Mouse (Mus musculus) ES-Bruce4 (cell line): Measurements from ENCODE around the gene Vps11. TPM values are rescaled to one million over a fixed set of nuclear protein-coding genes. Genes with fewer than 3 reads are reported as not detected.
"Not testable (repeated sequence)": the region's sequence is repeated elsewhere in the genome, so short reads cannot be mapped to it uniquely, and the experiment has no call there.

ENCODE experiments used
- H3K27ac ChIP-seq: 2 replicates; pipeline ENCODE4 v1.5.1; 2012; ENCODE audit warnings: low read length, inconsistent platforms; ENCODE audit not compliant: insufficient read depth
- H3K27me3 ChIP-seq: 2 replicates; pipeline ENCODE4 v1.6.1; 2012; ENCODE audit warnings: mild to moderate bottlenecking, low read length, inconsistent platforms; ENCODE audit not compliant: control insufficient read depth, poor library complexity, insufficient read depth, severe bottlenecking
- H3K36me3 ChIP-seq: 2 replicates; pipeline ENCODE4 v1.6.1; 2012; ENCODE audit warnings: inconsistent platforms, mild to moderate bottlenecking, low read length, moderate library complexity; ENCODE audit not compliant: control insufficient read depth, poor library complexity, insufficient read depth, severe bottlenecking
- H3K4me1 ChIP-seq: one replicate; pipeline ENCODE4 v1.8.1; 2011; ENCODE audit warnings: low read length; ENCODE audit not compliant: control insufficient read depth, insufficient read depth
- H3K4me3 ChIP-seq: 2 replicates; pipeline ENCODE4 v1.5.1; 2011; ENCODE audit warnings: low read depth, mild to moderate bottlenecking, low read length
- H3K9ac ChIP-seq: 2 replicates; pipeline ENCODE4 v1.6.1; 2012; ENCODE audit warnings: low read depth, mild to moderate bottlenecking, inconsistent platforms; ENCODE audit not compliant: poor library complexity, severe bottlenecking
- H3K9me3 ChIP-seq: replicated peaks from 2 replicates; pipeline ENCODE4 v1.6.1; 2012; ENCODE audit warnings: mild to moderate bottlenecking, low read length, inconsistent platforms; ENCODE audit not compliant: control insufficient read depth, poor library complexity, insufficient read depth, severe bottlenecking
- CTCF ChIP-seq: IDR thresholded peaks from one replicate; pipeline ENCODE4 v1.8.1; 2011; ENCODE audit warnings: low read depth, low read length
- EP300 ChIP-seq: IDR thresholded peaks from 2 replicates; pipeline ENCODE4 v1.6.1; 2011; ENCODE audit warnings: low read depth, low read length; ENCODE audit not compliant: insufficient read depth
- POLR2A ChIP-seq: IDR thresholded peaks from one replicate; pipeline ENCODE4 v1.8.1; 2011; ENCODE audit warnings: low read length; ENCODE audit not compliant: insufficient read depth
- polyA plus RNA-seq: library from polyadenylated mRNA; stranded (reverse); fragments of >200 nt; gene quantifications from 2 replicates; pipeline ENCODE4 v1.2.4, GENCODE M21; 2011; ENCODE audit warnings: low read depth; ENCODE audit not compliant: missing spikeins, insufficient read depth, insufficient read length

Vps11 gene
- polyA plus RNA-seq, 1 experiment = 26.7 TPM

DNA sequence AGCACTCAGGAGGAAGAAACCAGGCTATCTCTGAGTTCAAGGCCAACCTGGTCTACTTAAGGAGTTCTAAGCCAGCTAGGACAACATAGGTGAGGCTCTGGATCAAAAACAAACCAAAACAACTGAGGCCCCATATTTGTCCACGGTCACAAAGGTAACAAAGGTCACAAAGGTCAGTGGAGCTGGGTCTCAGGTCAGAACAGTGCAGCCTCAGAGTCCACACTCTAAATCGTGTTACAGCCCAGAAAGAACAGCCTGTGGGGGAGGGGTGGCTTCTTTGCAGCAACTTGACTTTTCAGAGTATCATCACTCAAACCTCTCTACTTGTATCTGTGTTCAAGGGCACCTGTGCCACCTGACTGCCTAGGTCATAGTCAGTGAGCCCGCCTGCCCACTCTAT lies 51.7 kb downstream of the Vps11 start:
- H3K9me3 ChIP-seq = no peaks in the 10 kb centered on the region
- H3K4me3 ChIP-seq = no peak overlapping the region
- H3K9ac ChIP-seq = no peak overlapping the region
- no peak for TF ChIP-seq POLR2A
- TF ChIP-seq EP300 = no peak
- TF ChIP-seq CTCF = no peak
- H3K4me1 ChIP-seq = no peaks in the 10 kb centered on the region
- H3K27me3 ChIP-seq = peaks cover 3% of the 10 kb centered on the region; the same call in 1 of the 2 replicates
- H3K27ac ChIP-seq = no peak overlapping the region
- H3K36me3 ChIP-seq = no peaks in the 10 kb centered on the region

DNA sequence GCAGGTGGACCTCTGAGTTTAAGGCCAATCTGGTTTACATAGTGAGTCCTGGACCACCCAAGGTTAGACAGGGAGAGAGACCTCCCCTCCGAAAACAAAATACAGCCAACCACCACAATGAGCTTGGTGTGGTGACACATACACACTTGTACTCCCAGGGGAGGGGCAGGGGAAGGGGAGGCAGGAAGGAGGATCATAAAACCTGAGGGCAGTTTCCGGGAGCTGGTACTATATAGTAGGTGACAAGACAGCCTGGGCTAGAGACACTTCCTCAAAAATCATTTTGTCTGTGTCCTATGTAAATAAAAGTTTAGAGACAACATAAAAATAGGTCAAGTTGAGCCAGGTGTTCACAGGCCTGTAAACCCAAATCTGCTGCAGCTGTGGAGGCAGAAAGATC lies 54.2 kb downstream of the Vps11 start:
- Histone ChIP-seq H3K9ac (no peak overlapping the region), H3K27ac (no peak overlapping the region), H3K4me3 (no peak overlapping the region), H3K36me3 (no peaks in the 10 kb centered on the region), H3K27me3 (no peaks in the 10 kb centered on the region), H3K4me1 (no peaks in the 10 kb centered on the region), H3K9me3 (no peaks in the 10 kb centered on the region)
- TF ChIP-seq CTCF (no peak), EP300 (no peak), POLR2A (no peak)

- no peaks in the 10 kb centered on the region for H3K9me3 ChIP-seq
- H3K36me3 ChIP-seq = 0 out of 2 replicates have a peak, but pooled peaks cover 2% of the 10 kb centered on the region
- no peak overlapping the region for H3K4me3 ChIP-seq
- H3K9ac ChIP-seq = no peak overlapping the region
- no peaks in the 10 kb centered on the region for H3K27me3 ChIP-seq
- no peaks in the 10 kb centered on the region for H3K4me1 ChIP-seq
- no peak overlapping the region for H3K27ac ChIP-seq
- TF ChIP-seq POLR2A = no peak
- TF ChIP-seq EP300 = no peak
- no peak for TF ChIP-seq CTCF
Observed at GRCm38 (mm10) chr9:44306532-44306931, 54.9 kb downstream of the Vps11 start.

GRCm38 (mm10) chr9:44305466-44306079 lies 55.9 kb downstream of the Vps11 start, which contains the start of gene Hinfp:
Gene Hinfp, minus strand, starts transcription at chr9:44305671.
- Histone ChIP-seq H3K27ac (0 out of 2 replicates have a peak within 1 kb of the TSS, but pooled peaks have one; percentile 13), H3K27me3 (no peaks in the 10 kb centered on the region), H3K36me3 (0 out of 2 replicates have a peak, but pooled peaks cover 2% of the 10 kb centered on the region), H3K9ac (peak within 1 kb of the TSS; percentile 92), H3K9me3 (no peaks in the 10 kb centered on the region), H3K4me1 (no peaks in the 10 kb centered on the region), H3K4me3 (peak within 1 kb of the TSS; percentile 88)
- TF ChIP-seq POLR2A (peak; percentile 85), CTCF (no peak), EP300 (peak; percentile 86)

GRCm38 (mm10) chr9:44300001-44300400 lies 61.5 kb downstream of the Vps11 start:
- not testable (repeated sequence) for H3K9me3 ChIP-seq, H3K4me3 ChIP-seq, H3K27ac ChIP-seq, H3K9ac ChIP-seq, H3K27me3 ChIP-seq, H3K4me1 ChIP-seq
- H3K36me3 ChIP-seq = peaks cover 30% of the 10 kb centered on the region

Other genes with a start within 250 kb of the Vps11 start
- 0.49 and 0.67 TPM in 2 replicates for gene Gm49380, start 248.2 kb downstream of the Vps11 start, polyA plus RNA-seq
- 34.1 and 34.3 TPM in 2 replicates for gene Rnf26, start 248.2 kb downstream of the Vps11 start, polyA plus RNA-seq
- gene Mcam, start 227.2 kb downstream of the Vps11 start, polyA plus RNA-seq = 57.6 and 58.0 TPM in 2 replicates
- gene Cbl, start 127.6 kb downstream of the Vps11 start, polyA plus RNA-seq = 58.8 and 62.0 TPM in 2 replicates
- not detected in 2 replicates for gene Ccdc153, start 121.0 kb downstream of the Vps11 start, polyA plus RNA-seq
- gene Pdzd3, start 110.2 kb downstream of the Vps11 start, polyA plus RNA-seq = not detected in 2 replicates
- gene Nlrx1, start 93.1 kb downstream of the Vps11 start, polyA plus RNA-seq = 1.6 and 2.3 TPM in 2 replicates
- gene Abcg4, start 73.1 kb downstream of the Vps11 start, polyA plus RNA-seq = 0.62 and 1.3 TPM in 2 replicates
- gene Hinfp, start 56.0 kb downstream of the Vps11 start, polyA plus RNA-seq = 24.8 and 27.8 TPM in 2 replicates
- gene C2cd2l, start 41.4 kb downstream of the Vps11 start, polyA plus RNA-seq = 5.1 and 7.0 TPM in 2 replicates
- 13.7 and 17.4 TPM in 2 replicates for gene Dpagt1, start 35.7 kb downstream of the Vps11 start, polyA plus RNA-seq
- 173 and 202 TPM in 2 replicates for gene H2afx, start 27.0 kb downstream of the Vps11 start, polyA plus RNA-seq
- gene Hmbs, start 17.4 kb downstream of the Vps11 start, polyA plus RNA-seq = 76.5 and 80.3 TPM in 2 replicates
- 114 and 147 TPM in 2 replicates for gene Hyou1, start 17.8 kb upstream of the Vps11 start, polyA plus RNA-seq
- 7.7 and 8.1 TPM in 2 replicates for gene Slc37a4, start 35.2 kb upstream of the Vps11 start, polyA plus RNA-seq
- gene Rps25, start 45.5 kb upstream of the Vps11 start, polyA plus RNA-seq = 4,348 and 4,428 TPM in 2 replicates
- 83.0 and 89.8 TPM in 2 replicates for gene Trappc4, start 45.9 kb upstream of the Vps11 start, polyA plus RNA-seq
- gene Ccdc84, start 56.9 kb upstream of the Vps11 start, polyA plus RNA-seq = 13.7 and 14.3 TPM in 2 replicates
- gene Foxr1, start 79.5 kb upstream of the Vps11 start, polyA plus RNA-seq = 1.3 and 1.8 TPM in 2 replicates
- gene Upk2, start 93.3 kb upstream of the Vps11 start, polyA plus RNA-seq = 1.7 and 2.5 TPM in 2 replicates
- gene Bcl9l, start 121.2 kb upstream of the Vps11 start, polyA plus RNA-seq = 22.6 and 25.6 TPM in 2 replicates
- not detected in 2 replicates for gene Cxcr5, start 200.2 kb upstream of the Vps11 start, polyA plus RNA-seq
- 165 and 176 TPM in 2 replicates for gene Ddx6, start 243.2 kb upstream of the Vps11 start, polyA plus RNA-seq